Mouse (Mus musculus) MN1 (cell line): Measurements from ENCODE around the gene Ackr2.
A peak's percentile ranks its signal among the peaks of the same experiment; 100 is the strongest.

ENCODE experiments used
- DNase-seq: peaks from one replicate; pipeline ENCODE4 v3.0.0-alpha.2; 2016; ENCODE audit warnings: low spot score

Gene Ackr2

GRCm38 (mm10) chr9:121891301-121891700 is 6.9 kb upstream of the Ackr2 start:
- no peak for DNase-seq

GRCm38 (mm10) chr9:121892057-121892687 is 6.0 kb upstream of the Ackr2 start:
- no peak for DNase-seq

GRCm38 (mm10) chr9:121894447-121894846 is 3.7 kb upstream of the Ackr2 start:
- DNase-seq = no peak

GRCm38 (mm10) chr9:121895392-121895993 is 2.7 kb upstream of the Ackr2 start:
- DNase-seq = no peak

GRCm38 (mm10) chr9:121896820-121897219 is 1.3 kb upstream of the Ackr2 start:
- DNase-seq = no peak

- no peak for DNase-seq
Observed at GRCm38 (mm10) chr9:121899306-121899705, 1.2 kb downstream of the Ackr2 start.

- DNase-seq = no peak
Observed at GRCm38 (mm10) chr9:121900282-121900855, 2.2 kb downstream of the Ackr2 start.

- no peak for DNase-seq
Observed at GRCm38 (mm10) chr9:121901710-121902700, 3.9 kb downstream of the Ackr2 start.

GRCm38 (mm10) chr9:121903476-121904305 is 5.5 kb downstream of the Ackr2 start:
- DNase-seq = peak; percentile 13

GRCm38 (mm10) chr9:121904319-121904718 is 6.2 kb downstream of the Ackr2 start:
- DNase-seq = no peak

- no peak for DNase-seq
Observed at GRCm38 (mm10) chr9:121904946-121905345, 6.8 kb downstream of the Ackr2 start.

- DNase-seq = peak; percentile 23
Observed at GRCm38 (mm10) chr9:121905556-121906185, 7.5 kb downstream of the Ackr2 start.

- DNase-seq = no peak
Observed at GRCm38 (mm10) chr9:121906456-121906855, 8.3 kb downstream of the Ackr2 start.

- DNase-seq = no peak
Observed at GRCm38 (mm10) chr9:121907356-121908070, 9.4 kb downstream of the Ackr2 start.

GRCm38 (mm10) chr9:121908321-121908720 is 10.2 kb downstream of the Ackr2 start:
- no peak for DNase-seq

GRCm38 (mm10) chr9:121909635-121910034 is 11.5 kb downstream of the Ackr2 start:
- DNase-seq = no peak

GRCm38 (mm10) chr9:121911196-121911595 is 13.0 kb downstream of the Ackr2 start:
- DNase-seq = no peak

- DNase-seq = no peak
Observed at GRCm38 (mm10) chr9:121912786-121913185, 14.6 kb downstream of the Ackr2 start.

- no peak for DNase-seq
Observed at GRCm38 (mm10) chr9:121914226-121914757, 16.1 kb downstream of the Ackr2 start.

- DNase-seq = no peak
Observed at GRCm38 (mm10) chr9:121915056-121915455, 16.9 kb downstream of the Ackr2 start.
